Mouse (Mus musculus) kidney, postnatal 14 days (tissue): ENCODE measurements around the gene Olfr651.
"Not testable (repeated sequence)": the region's sequence is repeated elsewhere in the genome, so short reads cannot be mapped to it uniquely, and the experiment has no call there.

Source experiments
- DNase-seq: peaks from one replicate; pipeline ENCODE4 v3.0.0; 2022; ENCODE audit warnings: mixed read lengths

Gene Olfr651

DNA sequence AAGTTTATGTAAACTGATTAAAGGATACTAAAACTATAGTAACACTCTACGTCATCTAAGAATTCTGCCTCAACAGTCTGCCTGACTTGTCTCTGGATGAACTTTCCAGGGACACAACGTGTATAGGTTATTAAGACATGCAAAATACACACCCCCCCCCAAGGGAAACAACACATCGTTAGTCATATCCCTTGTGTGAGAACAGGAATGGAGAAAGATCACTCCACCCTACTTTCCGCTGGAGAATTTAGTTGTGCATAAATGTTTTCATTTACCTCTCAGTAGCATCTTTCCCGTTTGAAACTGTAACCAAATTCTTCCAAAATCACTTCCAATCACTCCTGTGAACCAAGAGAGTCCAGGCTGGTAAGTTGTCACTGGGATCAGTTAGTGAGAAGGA is at the start of gene Olfr651:
Gene Olfr651 (plus strand): TSS at position 301 of the 400 bp plus-strand sequence.
- DNase-seq: no peak

DNA sequence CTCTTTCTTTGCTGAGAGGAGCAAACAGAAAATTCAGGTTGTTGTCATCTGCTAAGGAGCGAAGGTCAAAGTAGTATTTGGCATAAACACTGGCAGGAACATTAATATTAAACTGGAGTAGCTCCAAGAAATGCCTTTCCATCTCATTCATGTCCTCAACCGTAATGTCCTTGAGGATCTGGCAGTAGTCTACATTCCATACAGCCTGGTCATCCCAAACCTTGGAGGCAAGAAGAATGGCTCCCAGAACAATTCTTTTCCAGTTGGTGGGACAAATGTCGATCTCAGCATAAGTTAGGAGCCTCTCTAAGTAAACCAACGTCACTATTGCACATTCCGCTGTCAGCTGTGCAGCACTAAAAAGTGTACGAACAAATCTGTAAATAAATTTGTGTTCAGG is 48.7 kb upstream of the Olfr651 start:
- not testable (repeated sequence) for DNase-seq

DNA sequence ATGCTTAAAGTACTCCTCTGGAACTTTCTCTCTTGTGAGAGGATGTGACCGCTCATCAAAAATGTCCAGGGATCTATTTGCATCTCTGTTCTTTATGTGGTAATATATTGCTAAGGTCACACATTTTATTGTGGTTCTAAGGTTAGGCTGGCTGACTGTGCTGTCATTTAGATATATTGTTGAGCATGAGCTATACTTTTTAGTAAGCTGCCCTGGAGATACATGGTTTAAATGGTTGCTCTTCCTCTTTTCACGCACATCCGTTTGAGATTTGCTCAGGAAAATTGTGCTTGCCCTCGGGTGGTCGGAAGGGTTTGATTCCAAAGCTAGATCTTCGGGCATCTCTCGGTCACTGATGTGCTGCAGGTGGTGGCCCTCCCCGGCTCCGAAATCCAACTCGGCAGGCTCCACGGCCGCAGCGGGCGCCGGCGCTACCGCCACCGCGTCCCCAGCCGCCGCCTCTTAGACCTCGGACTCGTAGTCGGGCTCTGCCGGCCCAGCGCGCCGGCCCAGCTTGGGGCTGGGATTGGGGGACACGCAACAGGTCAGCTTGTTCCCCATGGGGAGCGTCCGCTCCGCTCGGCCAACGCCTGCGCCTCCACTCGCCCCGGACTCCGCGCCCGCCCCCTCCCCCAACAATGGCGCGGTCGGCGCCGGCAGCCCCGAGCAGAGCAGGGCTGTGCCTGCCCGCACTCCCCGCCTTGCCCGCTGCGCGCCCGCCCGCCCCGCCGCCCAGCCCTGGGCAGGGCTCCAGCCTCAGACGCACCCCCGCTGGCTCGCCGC is 48.2 kb upstream of the Olfr651 start:
- DNase-seq: peak; percentile 1

DNA sequence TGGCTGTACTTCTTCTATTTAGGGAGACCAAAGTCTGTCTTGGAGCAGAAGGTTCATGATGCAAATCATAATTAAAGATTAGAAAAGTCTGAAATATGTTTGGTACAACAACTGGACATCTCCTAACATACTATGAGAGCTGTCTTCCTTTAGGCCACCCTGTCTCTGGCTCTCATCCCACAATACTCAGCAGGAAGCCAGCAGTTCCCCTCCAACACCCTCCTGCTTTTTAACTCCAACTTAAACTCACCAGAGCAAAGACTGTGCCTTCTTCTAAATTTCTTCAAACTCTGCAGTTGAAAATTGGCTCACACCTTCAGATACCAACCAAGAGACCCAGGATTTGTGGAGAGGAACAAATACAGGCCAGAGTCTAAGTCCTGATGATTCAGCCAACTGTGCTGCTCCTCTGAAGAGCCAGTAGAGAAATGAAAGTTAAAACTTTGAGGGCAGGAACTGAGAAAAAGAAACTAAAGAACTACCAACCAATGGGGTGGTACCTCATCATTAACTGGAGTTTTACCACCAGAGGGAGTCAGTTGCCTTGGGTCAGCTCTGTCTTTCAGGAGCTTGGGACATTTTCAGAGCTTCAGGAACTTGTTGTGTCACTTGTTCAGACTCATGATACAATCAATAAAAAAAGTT is 42.4 kb upstream of the Olfr651 start, which contains the start of gene Trim30d:
Gene Trim30d (minus strand): TSS at position 429 of the 645 bp plus-strand sequence.
- not testable (repeated sequence) for DNase-seq

DNA sequence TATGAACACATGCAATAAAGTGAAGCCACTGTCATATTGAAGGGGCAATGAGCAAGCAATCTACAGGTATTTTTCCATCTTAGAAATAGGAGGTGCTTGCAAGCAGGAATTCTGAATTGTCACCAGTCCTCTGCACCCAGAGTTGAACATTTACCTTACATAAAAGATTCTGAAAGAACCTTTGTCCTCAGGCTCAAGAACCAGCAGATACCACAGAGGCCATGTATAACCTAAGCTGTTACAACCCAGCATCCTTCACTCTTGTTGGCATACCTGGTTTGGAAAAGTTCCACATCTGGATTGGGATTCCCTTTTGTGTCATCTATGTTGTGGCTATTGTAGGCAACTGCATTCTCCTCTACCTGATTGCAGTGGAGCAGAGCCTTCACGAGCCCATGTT is 2.8 kb downstream of the Olfr651 start:
- DNase-seq: no peak

DNA sequence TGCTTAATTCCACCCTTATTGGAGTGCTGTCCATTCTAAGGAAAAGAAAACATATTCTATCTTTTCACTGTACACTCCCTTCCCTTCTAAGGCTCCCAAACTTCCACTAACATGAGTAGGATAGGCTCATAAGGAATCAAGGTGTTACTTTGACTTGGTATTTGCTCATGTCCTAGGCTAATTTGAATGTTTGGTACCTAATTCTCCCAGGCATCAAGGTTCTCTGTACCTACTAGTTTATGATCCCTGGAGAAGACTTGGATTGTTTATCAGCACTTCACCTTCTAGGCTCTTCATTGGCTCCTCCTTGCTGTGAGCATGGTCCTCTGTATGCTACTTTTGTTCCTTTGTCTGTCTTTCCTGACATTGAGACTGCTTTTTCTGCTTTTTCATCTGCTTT is 10.7 kb downstream of the Olfr651 start, which contains the start of gene Olfr652:
Gene Olfr652 (plus strand): TSS at position 301 of the 400 bp plus-strand sequence.
- DNase-seq: no peak

DNA sequence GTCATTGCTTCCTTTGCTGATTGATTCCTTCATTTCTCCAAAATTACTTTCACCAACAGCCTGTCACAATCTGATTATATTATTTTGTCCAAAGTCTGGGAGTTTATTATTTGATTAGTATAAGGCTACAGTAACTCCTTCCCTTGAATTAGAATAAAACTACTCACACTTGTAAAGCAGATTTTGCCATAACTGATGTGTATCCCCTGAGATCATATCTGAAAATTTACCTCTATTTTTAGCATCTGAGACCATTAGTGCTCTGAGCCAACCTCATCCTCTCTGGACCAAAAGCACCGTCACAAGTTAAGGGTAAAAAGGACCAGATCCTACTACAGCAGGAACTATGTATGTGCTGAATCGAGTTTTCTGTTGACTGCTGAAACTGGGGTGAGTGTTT is 27.1 kb downstream of the Olfr651 start, which contains the start of gene Olfr653:
Gene Olfr653 (plus strand): TSS at position 301 of the 400 bp plus-strand sequence.
- DNase-seq: no peak

DNA sequence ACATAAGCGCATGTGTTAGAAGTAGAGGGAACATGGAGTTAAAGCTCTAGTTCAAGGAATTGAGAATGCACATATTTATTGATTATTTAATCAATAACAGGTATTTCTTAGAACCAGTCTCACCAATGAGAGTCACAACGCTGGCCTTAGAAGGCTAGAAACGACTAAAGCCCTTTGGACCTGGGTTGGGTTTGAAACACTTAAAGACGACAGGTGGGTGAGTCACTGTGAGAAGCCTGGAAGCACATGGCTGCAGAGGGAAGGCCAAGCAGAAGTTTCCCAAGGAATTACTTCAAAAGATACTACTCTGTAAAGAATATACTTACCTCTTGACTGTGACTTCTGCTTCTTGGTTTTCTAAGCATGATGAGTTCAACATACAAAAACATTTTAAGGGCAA is 30.9 kb downstream of the Olfr651 start:
- no peak for DNase-seq

DNA sequence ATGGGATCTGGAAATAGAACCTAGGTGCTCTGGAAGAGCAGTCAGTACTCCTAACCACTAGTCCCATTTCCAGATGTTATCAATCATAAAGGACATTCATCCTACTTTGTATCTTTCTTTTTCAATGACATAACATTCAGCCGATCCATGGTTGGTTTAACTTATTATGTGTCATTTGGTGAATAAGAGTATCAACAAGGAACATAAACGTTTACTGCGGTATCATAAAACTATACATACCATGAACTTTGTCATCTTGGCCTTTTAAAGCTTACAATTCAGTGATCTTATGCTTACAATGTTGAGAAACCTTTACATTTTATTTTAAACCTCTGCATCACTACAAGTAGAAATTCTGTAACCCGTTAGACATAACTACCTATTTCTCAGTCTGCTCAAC is 31.5 kb downstream of the Olfr651 start:
- DNase-seq: no peak

DNA sequence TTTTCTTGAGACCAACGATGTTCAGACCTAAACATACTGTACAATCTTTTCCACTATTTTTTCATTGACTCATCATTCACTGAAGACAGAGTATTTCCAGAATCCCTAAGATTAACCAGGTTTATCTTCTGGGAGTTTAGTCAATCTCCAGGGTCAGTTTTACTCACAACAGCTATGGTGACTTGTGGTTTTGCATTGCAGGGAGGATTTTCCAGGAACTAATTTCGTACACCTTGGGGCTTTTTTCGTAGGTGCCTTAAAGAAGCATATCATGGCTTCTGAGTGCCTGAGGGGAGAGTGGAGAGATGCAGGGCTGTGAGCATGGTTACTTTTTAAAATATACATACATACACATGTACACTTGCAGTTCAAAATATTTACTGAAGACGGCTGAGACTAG is 36.8 kb downstream of the Olfr651 start, which contains the start of gene Olfr654:
Gene Olfr654 (plus strand): TSS at position 301 of the 400 bp plus-strand sequence.
- DNase-seq: no peak

DNA sequence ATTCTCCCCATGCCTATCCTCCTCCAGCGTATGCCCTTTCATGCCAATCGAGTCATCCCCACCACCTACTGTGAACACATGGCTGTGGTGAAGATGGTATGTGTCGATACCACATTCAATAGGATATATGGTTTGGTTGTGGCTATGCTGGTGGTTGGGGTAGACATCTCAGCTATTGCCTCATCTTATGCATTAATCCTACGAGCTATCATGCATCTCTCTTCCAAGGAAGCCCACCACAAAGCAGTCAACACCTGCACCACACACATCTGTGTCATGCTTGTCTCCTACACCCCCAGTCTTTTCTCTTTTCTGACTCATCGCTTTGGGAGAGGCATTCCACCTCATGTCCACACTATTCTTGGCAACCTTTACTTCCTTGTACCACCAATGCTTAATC is 38.3 kb downstream of the Olfr651 start:
- no peak for DNase-seq

DNA sequence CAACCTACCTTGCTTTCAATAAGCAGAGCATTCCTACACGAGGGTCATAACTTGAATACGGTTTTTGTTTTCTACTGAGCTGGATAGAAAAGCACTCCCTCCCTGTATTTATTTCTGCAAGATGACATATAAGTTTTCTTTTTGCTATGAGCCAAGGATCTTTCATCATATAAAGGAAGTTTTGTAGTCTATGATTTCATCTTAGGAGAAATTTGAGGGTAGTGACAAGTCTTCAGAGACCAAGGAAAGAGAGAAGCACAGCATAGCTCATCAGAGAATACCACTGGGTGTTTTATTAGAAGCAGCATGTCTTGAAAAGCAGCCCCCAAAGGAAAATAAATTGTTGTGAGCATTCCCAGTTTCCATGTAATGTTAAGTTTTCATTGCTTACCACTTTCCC is 51.7 kb downstream of the Olfr651 start, which contains the start of gene Olfr655:
Gene Olfr655 (minus strand): TSS at position 101 of the 400 bp plus-strand sequence.
- no peak for DNase-seq

DNA sequence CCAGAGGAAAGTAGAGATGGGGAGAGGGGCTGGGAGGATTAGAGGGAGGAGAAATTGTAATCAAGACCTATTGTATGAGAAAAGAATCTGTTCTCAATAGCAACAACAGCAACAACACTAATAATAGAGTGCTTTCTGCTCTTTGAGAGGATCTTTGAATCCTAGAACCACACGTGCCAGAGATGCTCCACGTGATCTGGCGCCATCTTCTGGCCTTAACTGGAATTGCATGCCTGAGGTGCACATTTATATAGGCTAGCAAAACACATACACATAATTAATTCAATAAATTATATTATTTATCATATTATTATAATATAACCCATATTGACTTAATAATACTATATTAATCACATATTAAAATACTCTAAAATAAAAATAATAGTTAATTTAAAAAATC is 53.2 kb downstream of the Olfr651 start:
- peak; percentile 25 for DNase-seq
